Mouse (Mus musculus) kidney, postnatal 0 days (tissue): ENCODE data around the gene Ldah. TPM values are rescaled to one million over a fixed set of nuclear protein-coding genes. Genes with fewer than 3 reads are reported as not detected.

ENCODE experiments used
- ATAC-seq: fragments of 200-750 bp; cut with Nextera tagmentation; replicated peaks from 2 replicates; pipeline ENCODE4 v1.8.0; 2017; ENCODE audit warnings: low read depth, moderate number of reproducible peaks, moderate TSS enrichment, moderate library complexity; ENCODE audit not compliant: low FRiP score
- DNase-seq: peaks from one replicate; pipeline ENCODE4 v3.0.0-alpha.2; 2016; ENCODE audit warnings: low spot score
- H3K27ac ChIP-seq: fragments of 300-500 bp; sonication (generic); 2 replicates; pipeline ENCODE4 v1.5.1; 2014; ENCODE audit warnings: mild to moderate bottlenecking
- H3K27me3 ChIP-seq: fragments of 300-500 bp; sonication (generic); 2 replicates; pipeline ENCODE4 v1.6.1; 2014; ENCODE audit warnings: low read length, mixed read lengths; ENCODE audit not compliant: insufficient read depth
- H3K36me3 ChIP-seq: fragments of 300-500 bp; sonication (generic); 2 replicates; pipeline ENCODE4 v1.6.1; 2014; ENCODE audit warnings: low read length, mixed read lengths; ENCODE audit not compliant: insufficient read depth
- H3K4me1 ChIP-seq: fragments of 300-500 bp; sonication (generic); replicated peaks from 2 replicates; pipeline ENCODE4 v1.6.1; 2014; ENCODE audit warnings: antibody characterized with exemption, low read length, mixed read lengths; ENCODE audit not compliant: insufficient read depth
- H3K4me2 ChIP-seq: fragments of 300-500 bp; sonication (generic); 2 replicates; pipeline ENCODE4 v1.6.1; 2014; ENCODE audit warnings: mild to moderate bottlenecking, low read length, moderate library complexity, mixed read lengths
- H3K4me3 ChIP-seq: fragments of 300-500 bp; sonication (generic); replicated peaks from 2 replicates; pipeline ENCODE4 v1.5.1; 2014; ENCODE audit warnings: low read depth, low read length
- H3K9ac ChIP-seq: fragments of 300-500 bp; sonication (generic); 2 replicates; pipeline ENCODE4 v1.6.1; 2014; ENCODE audit warnings: low read depth, low read length
- H3K9me3 ChIP-seq: fragments of 300-500 bp; sonication (generic); replicated peaks from 2 replicates; pipeline ENCODE4 v1.6.1; 2016; ENCODE audit warnings: low read length, inconsistent platforms, mixed read lengths
- CTCF ChIP-seq: IDR thresholded peaks from 2 replicates; pipeline ENCODE4 v1.5.1; 2016; ENCODE audit warnings: antibody characterized with exemption, low read depth, mild to moderate bottlenecking, moderate library complexity
- WGBS: fragments of 180-500 bp; shearing (Covaris S2); extraction: QIAGEN DNeasy Blood & Tissue Kit; methylation state at CpG from one replicate; pipeline ENCODE4 v1.1.7; 2014; 5-methylcytosine and 5-hydroxymethylcytosine counted together
- polyA plus RNA-seq: library from polyadenylated mRNA; unstranded; fragments of >200 nt; fragmentation: Nextera tagmentation; extraction: Ambion mirVana; gene quantifications from 2 replicates; pipeline ENCODE4 v1.2.1, GENCODE M21; 2015

Gene Ldah
- polyA plus RNA-seq, 1 experiment from 2014 or later = 49.2 TPM

DNA sequence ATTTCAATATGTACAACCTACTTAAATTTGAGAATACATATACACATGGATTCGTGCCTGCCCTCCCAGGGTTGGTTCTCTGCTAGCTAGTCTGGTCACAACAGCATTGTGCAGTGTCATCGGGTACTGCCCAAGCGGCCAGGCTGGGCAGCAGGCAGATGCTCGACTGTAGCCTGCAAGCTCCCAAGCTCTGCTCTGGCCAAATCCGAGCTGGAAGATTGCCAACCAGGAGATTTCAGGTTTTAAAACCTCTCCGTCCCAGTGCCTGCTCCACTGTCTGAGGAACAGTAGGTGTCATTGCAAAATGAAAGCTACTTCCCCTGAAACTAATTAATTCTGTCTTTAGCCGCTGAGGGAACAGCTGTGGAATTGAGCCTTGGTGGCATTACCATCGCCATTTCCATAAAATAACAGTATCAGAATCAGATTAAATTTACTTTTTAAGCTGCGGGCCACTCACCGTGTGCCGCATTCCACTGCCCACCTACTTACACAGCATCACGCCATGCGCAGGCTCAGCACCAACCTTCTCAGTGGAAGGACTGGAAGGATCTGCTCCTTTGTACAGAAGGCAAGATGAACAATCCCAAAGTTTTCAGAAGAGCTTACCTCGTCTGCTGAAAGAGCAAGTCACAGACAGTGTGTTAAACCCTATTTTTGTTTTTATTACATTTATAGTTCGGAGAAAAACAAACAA is 83.4 kb downstream of the Ldah start:
- TF ChIP-seq CTCF = no peak
- H3K4me3 ChIP-seq = no peak overlapping the region
- H3K27me3 ChIP-seq = peaks cover 4% of the 10 kb centered on the region; the same call in 1 of the 2 replicates
- no peak for DNase-seq
- ATAC-seq = no peak
- no peak overlapping the region for H3K9ac ChIP-seq
- no peak overlapping the region for H3K4me2 ChIP-seq
- no peaks in the 10 kb centered on the region for H3K9me3 ChIP-seq
- H3K36me3 ChIP-seq = no peaks in the 10 kb centered on the region
- 68% methylated on average over 15 of the region's 15 CpGs for WGBS
- no peaks in the 10 kb centered on the region for H3K4me1 ChIP-seq
- no peak overlapping the region for H3K27ac ChIP-seq

DNA sequence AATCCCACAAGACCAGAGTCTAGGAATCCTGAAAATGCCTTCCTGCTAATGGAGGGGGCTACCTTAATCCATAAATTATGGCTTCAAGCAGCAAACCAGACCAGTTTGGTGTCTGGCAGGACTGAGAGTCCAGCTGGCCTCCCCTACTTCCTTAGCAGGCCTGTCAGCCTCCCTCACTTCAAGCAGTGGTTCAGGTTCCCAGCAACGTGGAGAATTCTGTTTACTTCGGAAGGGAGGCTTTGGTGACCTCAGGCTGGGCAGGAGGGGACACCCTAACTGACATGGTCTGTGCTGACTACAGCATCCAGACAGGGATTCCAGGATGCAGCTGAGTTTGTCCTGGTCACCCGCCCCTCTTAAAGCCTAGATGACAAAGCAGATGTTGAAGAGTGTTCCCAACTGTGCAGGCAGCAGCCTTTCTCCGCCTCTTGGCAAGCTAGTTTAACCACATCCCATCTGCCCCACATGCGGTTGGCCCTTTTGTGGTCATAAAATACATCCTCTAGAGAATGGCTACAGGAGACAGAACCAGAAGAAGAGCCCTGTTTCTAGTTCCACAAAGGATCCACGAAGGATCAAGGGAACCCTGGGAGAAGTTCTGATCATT is 87.5 kb downstream of the Ldah start:
- ATAC-seq (no peak; the same call in 1 of the 2 replicates), DNase-seq (peak; percentile 64)
- Histone ChIP-seq H3K27ac (no peak overlapping the region), H3K4me1 (peaks cover 10% of the 10 kb centered on the region; the same call in 1 of the 2 replicates), H3K9me3 (no peaks in the 10 kb centered on the region), H3K4me2 (no peak overlapping the region), H3K36me3 (no peaks in the 10 kb centered on the region), H3K4me3 (no peak overlapping the region), H3K27me3 (peaks cover 43% of the 10 kb centered on the region), H3K9ac (no peak overlapping the region)
- 35% methylated on average over 6 of the region's 6 CpGs for WGBS
- no peak for TF ChIP-seq CTCF

DNA sequence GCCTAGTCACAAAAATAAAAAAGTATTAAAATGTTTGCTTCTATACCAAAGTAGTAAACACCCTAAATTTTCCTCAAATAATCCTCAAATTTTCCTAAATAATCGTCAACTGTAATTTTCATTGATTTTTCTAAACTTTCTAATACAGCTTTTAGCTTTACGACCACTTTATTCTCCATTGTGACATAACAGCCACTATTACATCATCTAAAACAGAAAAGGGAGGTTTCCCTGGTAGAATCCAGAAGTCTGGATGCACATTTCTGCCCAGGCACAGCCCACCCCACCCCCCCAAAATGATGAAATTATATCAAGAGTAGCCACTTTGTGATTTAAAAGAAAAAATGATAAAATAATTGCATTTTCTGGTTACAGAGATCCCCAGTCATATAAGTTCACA is 88.2 kb downstream of the Ldah start:
- no peak for TF ChIP-seq CTCF
- Histone ChIP-seq H3K27me3 (peaks cover 51% of the 10 kb centered on the region), H3K4me1 (peaks cover 10% of the 10 kb centered on the region; the same call in 1 of the 2 replicates), H3K27ac (no peak overlapping the region), H3K4me2 (no peak overlapping the region), H3K36me3 (no peaks in the 10 kb centered on the region), H3K9me3 (no peaks in the 10 kb centered on the region), H3K9ac (no peak overlapping the region), H3K4me3 (no peak overlapping the region)
- DNase-seq = no peak
- ATAC-seq = no peak
- WGBS = 89% methylated on average over 2 of the region's 2 CpGs

DNA sequence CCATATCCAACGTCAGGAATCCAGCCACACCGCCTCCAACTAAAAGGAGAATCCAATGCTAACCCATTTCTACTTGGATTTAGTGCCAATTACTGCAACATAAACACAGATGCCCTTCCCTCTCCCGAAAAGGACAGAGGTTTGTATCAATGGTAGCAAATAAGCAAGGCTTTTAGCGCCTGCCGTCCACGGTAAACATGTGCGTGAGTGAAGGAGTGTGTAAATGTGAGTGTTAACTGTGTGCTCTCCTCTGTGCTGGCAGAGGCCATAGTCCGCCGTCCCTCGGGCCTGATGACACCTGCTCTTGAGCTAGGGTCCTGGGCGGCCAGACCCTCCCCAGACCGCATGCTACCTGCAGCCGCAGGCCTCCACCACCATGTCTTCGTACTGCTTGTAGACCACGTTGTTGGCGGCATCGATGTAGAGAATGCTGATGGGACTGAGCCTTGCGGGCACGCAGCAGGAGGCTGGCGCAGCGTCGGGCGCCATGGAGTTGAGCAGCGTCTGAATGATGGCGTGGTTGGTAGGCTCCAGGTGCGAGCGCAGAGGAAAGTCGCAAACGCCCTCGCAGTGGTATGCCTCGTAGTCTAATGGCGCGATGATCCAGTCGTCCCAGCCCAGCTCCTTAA is 89.8 kb downstream of the Ldah start:
- WGBS = 7% methylated on average over 34 of the region's 34 CpGs
- Histone ChIP-seq H3K4me2 (peak overlapping the region; percentile 69), H3K9ac (peak overlapping the region; percentile 40; the same call in 1 of the 2 replicates), H3K9me3 (no peaks in the 10 kb centered on the region), H3K27me3 (peaks cover 66% of the 10 kb centered on the region), H3K36me3 (no peaks in the 10 kb centered on the region), H3K4me3 (peak overlapping the region; percentile 36), H3K27ac (no peak overlapping the region), H3K4me1 (peaks cover 20% of the 10 kb centered on the region)
- no peak for TF ChIP-seq CTCF
- ATAC-seq (no peak), DNase-seq (no peak)

DNA sequence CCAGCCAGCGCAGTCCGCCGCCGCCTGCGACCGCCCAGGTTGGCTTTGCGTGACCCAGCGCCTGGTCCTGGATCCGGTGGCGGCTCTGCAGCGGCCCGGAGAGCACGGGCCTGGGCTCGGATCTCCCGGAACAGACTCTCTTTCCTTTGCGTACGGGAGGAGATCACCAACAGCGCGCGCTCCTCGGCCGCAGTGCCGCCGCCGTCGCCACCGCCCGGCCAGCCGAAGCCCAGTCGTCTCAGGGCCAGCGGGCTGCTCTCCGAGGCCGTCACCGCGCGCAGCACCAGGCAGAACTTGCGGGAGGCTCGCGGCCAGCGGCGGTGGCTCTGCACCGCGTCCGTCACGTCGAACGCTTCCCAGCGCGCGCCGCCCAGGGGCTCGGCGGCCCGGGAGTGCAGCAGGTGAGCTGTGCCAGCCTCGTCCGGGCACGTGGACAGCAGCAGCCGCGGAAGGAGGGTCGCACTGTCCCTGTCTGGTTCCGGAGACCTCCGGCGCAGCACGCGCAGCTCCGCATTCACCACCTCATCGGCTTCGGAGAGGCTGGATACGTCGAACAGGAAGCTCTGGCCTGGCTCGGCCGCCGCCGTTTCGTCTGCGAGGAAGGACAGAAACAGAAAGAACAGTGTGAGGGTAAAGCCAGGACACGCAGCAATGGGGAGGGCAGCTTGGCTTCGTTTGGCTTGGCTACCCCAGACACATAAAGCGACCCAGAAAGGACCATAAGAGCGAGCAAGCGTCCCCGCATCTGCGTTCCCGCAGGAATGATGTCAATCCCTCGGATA is 90.6 kb downstream of the Ldah start:
- Histone ChIP-seq H3K27ac (no peak overlapping the region), H3K4me2 (peak overlapping the region; percentile 69), H3K9me3 (no peaks in the 10 kb centered on the region), H3K9ac (peak overlapping the region; percentile 40), H3K27me3 (peaks cover 75% of the 10 kb centered on the region), H3K36me3 (no peaks in the 10 kb centered on the region), H3K4me3 (peak overlapping the region; percentile 36), H3K4me1 (peaks cover 20% of the 10 kb centered on the region)
- no peak for TF ChIP-seq CTCF
- 3% methylated on average over 81 of the region's 85 CpGs for WGBS
- DNase-seq (no peak), ATAC-seq (no peak)
